8 mouse cellular contexts compared by ENCODE assay signal in genomic region chr19:53185486-53186134, GRCm38 (mm10). TPM values are rescaled to one million over a fixed set of nuclear protein-coding genes. Genes with fewer than 3 reads are reported as not detected.
A peak's percentile ranks its signal among the peaks of the same experiment; 100 is the strongest.
DNase-seq lines count a peak whose midpoint lies in the region; ATAC-seq and TF ChIP-seq lines count a peak whose summit lies in the region.

No protein-coding gene starts in this region.

- no peaks in the 10 kb centered on the region for H3K27me3 ChIP-seq in stomach, embryonic 14.5 days (ENCODE audit: control insufficient read depth, insufficient read depth, low read length)
- no peaks in the 10 kb centered on the region for H3K27me3 ChIP-seq in forebrain, postnatal 0 days (ENCODE audit: insufficient read depth, low read length)
- no peaks in the 10 kb centered on the region for H3K27me3 ChIP-seq in hindbrain, embryonic 11.5 days (ENCODE audit: control insufficient read depth, insufficient read depth, low read length)

- peak; percentile 13 to 26 for DNase-seq in adrenal gland, postnatal 36 days
- DNase-seq in adrenal gland, postnatal 25 days, result no peak
- DNase-seq in lung, adult 18-20 months, result peak; percentile 77 to 87
- no peak for DNase-seq in forebrain, postnatal 0 days
- no peak for DNase-seq in hindbrain, embryonic 11.5 days (ENCODE audit: low spot score)
- no peak for DNase-seq in right cerebral cortex, postnatal 4 days

- no peak overlapping the region for H3K9ac ChIP-seq in stomach, embryonic 14.5 days (replicated peaks; ENCODE audit: low read depth, low read length)
- H3K9ac ChIP-seq in forebrain, postnatal 0 days, result no peak overlapping the region
- no peak overlapping the region for H3K9ac ChIP-seq in hindbrain, embryonic 11.5 days (ENCODE audit: low read depth, low read length)

- no peaks in the 10 kb centered on the region for H3K36me3 ChIP-seq in stomach, embryonic 14.5 days (ENCODE audit: control insufficient read depth, insufficient read depth, low read length)
- H3K36me3 ChIP-seq in forebrain, postnatal 0 days (ENCODE audit: insufficient read depth), result no peaks in the 10 kb centered on the region
- H3K36me3 ChIP-seq in hindbrain, embryonic 11.5 days (ENCODE audit: control insufficient read depth, insufficient read depth, low read length), result no peaks in the 10 kb centered on the region

- peaks cover 50% of the 10 kb centered on the region for H3K4me1 ChIP-seq in stomach, embryonic 14.5 days (ENCODE audit: control insufficient read depth, insufficient read depth, low read length)
- peaks cover 8% of the 10 kb centered on the region for H3K4me1 ChIP-seq in forebrain, postnatal 0 days (ENCODE audit: insufficient read depth)
- H3K4me1 ChIP-seq in hindbrain, embryonic 11.5 days (replicated peaks; ENCODE audit: control insufficient read depth, insufficient read depth, low read length), result no peaks in the 10 kb centered on the region

- H3K4me2 ChIP-seq in stomach, embryonic 14.5 days (replicated peaks; ENCODE audit: low read depth, low read length), result no peak overlapping the region
- H3K4me2 ChIP-seq in forebrain, postnatal 0 days (ENCODE audit: low read depth), result no peak overlapping the region
- no peak overlapping the region for H3K4me2 ChIP-seq in hindbrain, embryonic 11.5 days (replicated peaks; ENCODE audit: low read depth, low read length)

- peak; percentile 92 for ATAC-seq in common myeloid progenitor, adult 5-6 weeks (replicated peaks; ENCODE audit: low read depth, poor library complexity, severe bottlenecking)
- peak; percentile 83; the same call in 1 of the 2 replicates for ATAC-seq in stomach, embryonic 14.5 days (ENCODE audit: insufficient number of reproducible peaks, insufficient read depth, low FRiP score, low read depth)
- ATAC-seq in forebrain, postnatal 0 days, result no peak
- no peak for ATAC-seq in hindbrain, embryonic 11.5 days (ENCODE audit: low FRiP score)

- 34% methylated on average over 8 of the region's 8 CpGs for WGBS in stomach, embryonic 14.5 days
- 74% methylated on average over 8 of the region's 8 CpGs for WGBS in forebrain, postnatal 0 days
- 74% methylated on average over 8 of the region's 8 CpGs for WGBS in hindbrain, embryonic 11.5 days

- no peak overlapping the region for H3K4me3 ChIP-seq in stomach, embryonic 14.5 days (ENCODE audit: low read depth, low read length)
- no peak overlapping the region for H3K4me3 ChIP-seq in forebrain, postnatal 0 days (ENCODE audit: low read depth, low read length)
- no peak overlapping the region for H3K4me3 ChIP-seq in hindbrain, embryonic 11.5 days (ENCODE audit: low read depth, low read length)

- H3K27ac ChIP-seq in stomach, embryonic 14.5 days (ENCODE audit: low read length), result peak overlapping the region; percentile 45; the same call in 1 of the 2 replicates
- no peak overlapping the region for H3K27ac ChIP-seq in forebrain, postnatal 0 days (ENCODE audit: low read depth, low read length)
- H3K27ac ChIP-seq in hindbrain, embryonic 11.5 days (ENCODE audit: low read depth, low read length), result no peak overlapping the region

- no peak for TF ChIP-seq CTCF in forebrain, postnatal 0 days (IDR thresholded peaks at IDR 0.05; ENCODE audit: low read depth)

- no peaks in the 10 kb centered on the region for H3K9me3 ChIP-seq in stomach, embryonic 14.5 days (ENCODE audit: control insufficient read depth, low read depth, low read length)
- H3K9me3 ChIP-seq in forebrain, postnatal 0 days (ENCODE audit: low read length), result no peaks in the 10 kb centered on the region
- H3K9me3 ChIP-seq in hindbrain, embryonic 11.5 days (ENCODE audit: control insufficient read depth, low read length), result no peaks in the 10 kb centered on the region

RNA-seq across cellular contexts. Expression of gene Add3, which starts 45.4 kb away (rescaled TPM):
- 10 to 100 TPM; 36.6 to 52.5 TPM for total RNA-seq in adrenal gland, postnatal 36 days (2021)
- 48.3 and 51.8 TPM in 2 replicates for total RNA-seq in adrenal gland, postnatal 25 days (2021)
- total RNA-seq in common myeloid progenitor, adult 5-6 weeks (2017), result 61.2 and 65.6 TPM in 2 replicates
- polyA plus RNA-seq in stomach, embryonic 14.5 days (2014; fragmentation: Nextera tagmentation; extraction: Ambion mirVana), result 85.5 and 93.2 TPM in 2 replicates
- 51.9 and 52.6 TPM in 2 replicates for total RNA-seq in forebrain, postnatal 0 days (2014; rRNA removed)
- polyA plus RNA-seq in forebrain, postnatal 0 days (2015; fragmentation: Nextera tagmentation; extraction: Ambion mirVana), result 35.9 and 52.3 TPM in 2 replicates
- 46.6 and 51.6 TPM in 2 replicates for polyA plus RNA-seq in hindbrain, embryonic 11.5 days (2014; fragmentation: Nextera tagmentation; extraction: Ambion mirVana)

Comparison
In these comparisons a context has a peak if more than half of its experiments do, and no peak if none do; other contexts are left out.
1. DNase-seq: peak in adrenal gland, postnatal 36 days (2 of 2) and lung, adult 18-20 months (2 of 2); none in adrenal gland, postnatal 25 days (single experiment), forebrain, postnatal 0 days (single experiment), hindbrain, embryonic 11.5 days (single experiment) and right cerebral cortex, postnatal 4 days (single experiment).
2. ATAC-seq: peak in common myeloid progenitor, adult 5-6 weeks (single experiment) and stomach, embryonic 14.5 days (single experiment); none in forebrain, postnatal 0 days (single experiment) and hindbrain, embryonic 11.5 days (single experiment).